Mouse (Mus musculus) lung, embryonic 16.5 days (tissue): ENCODE results near the gene Dpm2. TPM values are rescaled to one million over a fixed set of nuclear protein-coding genes. Genes with fewer than 3 reads are reported as not detected.

Source experiments
- ATAC-seq: fragments of 200-750 bp; cut with Nextera tagmentation; 2 replicates; pipeline ENCODE4 v1.8.0; 2017; ENCODE audit warnings: low read depth, mild to moderate bottlenecking, moderate library complexity
- H3K27ac ChIP-seq: fragments of 300-500 bp; sonication (generic); 2 replicates; pipeline ENCODE4 v1.5.1; 2014; ENCODE audit warnings: mild to moderate bottlenecking, control low read depth, low read length
- H3K27me3 ChIP-seq: fragments of 300-500 bp; sonication (generic); 2 replicates; pipeline ENCODE4 v1.6.1; 2014; ENCODE audit warnings: low read depth, low read length, mixed read lengths; ENCODE audit not compliant: control insufficient read depth, insufficient read depth
- H3K36me3 ChIP-seq: fragments of 300-500 bp; sonication (generic); 2 replicates; pipeline ENCODE4 v1.6.1; 2014; ENCODE audit warnings: low read length; ENCODE audit not compliant: control insufficient read depth, insufficient read depth
- H3K4me1 ChIP-seq: fragments of 300-500 bp; sonication (generic); replicated peaks from 2 replicates; pipeline ENCODE4 v1.6.1; 2014; ENCODE audit warnings: low read length, mixed read lengths; ENCODE audit not compliant: control insufficient read depth, insufficient read depth
- H3K4me2 ChIP-seq: fragments of 300-500 bp; sonication (generic); 2 replicates; pipeline ENCODE4 v1.6.1; 2014; ENCODE audit warnings: low read depth, low read length, control low read depth
- H3K4me3 ChIP-seq: fragments of 300-500 bp; sonication (generic); 2 replicates; pipeline ENCODE4 v1.5.1; 2014; ENCODE audit warnings: mild to moderate bottlenecking, low read length, control low read depth
- H3K9ac ChIP-seq: fragments of 300-500 bp; sonication (generic); 2 replicates; pipeline ENCODE4 v1.6.1; 2014; ENCODE audit warnings: low read length, control low read depth
- H3K9me3 ChIP-seq: fragments of 300-500 bp; sonication (generic); 2 replicates; pipeline ENCODE4 v1.6.1; 2016; ENCODE audit warnings: low read length; ENCODE audit not compliant: control insufficient read depth
- WGBS: fragments of 180-500 bp; shearing (Covaris S2); extraction: QIAGEN DNeasy Blood & Tissue Kit; methylation state at CpG from one replicate; pipeline ENCODE4 v1.1.7; 2014; 5-methylcytosine and 5-hydroxymethylcytosine counted together
- polyA plus RNA-seq: library from polyadenylated mRNA; unstranded; fragments of >200 nt; fragmentation: Nextera tagmentation; extraction: Ambion mirVana; gene quantifications from 2 replicates; pipeline ENCODE4 v1.2.1, GENCODE M21; 2015

Gene Dpm2
- polyA plus RNA-seq, 1 experiment from 2014 or later, result 106 TPM

GRCm38 (mm10) chr2:32587731-32588321, 17.2 kb downstream of the Dpm2 start:
- Histone ChIP-seq H3K4me2 (peak overlapping the region; percentile 77), H3K9ac (peak overlapping the region; percentile 69), H3K4me1 (peaks cover 43% of the 10 kb centered on the region), H3K27me3 (no peaks in the 10 kb centered on the region), H3K27ac (peak overlapping the region; percentile 53), H3K36me3 (no peaks in the 10 kb centered on the region), H3K4me3 (peak overlapping the region; percentile 64), H3K9me3 (no peaks in the 10 kb centered on the region)
- no peak for ATAC-seq
- 25% methylated on average over 9 of the region's 9 CpGs for WGBS

- H3K27me3 ChIP-seq, result no peaks in the 10 kb centered on the region
- WGBS, result 41% methylated on average over 11 of the region's 11 CpGs
- H3K9me3 ChIP-seq, result no peaks in the 10 kb centered on the region
- ATAC-seq, result no peak
- peaks cover 3% of the 10 kb centered on the region for H3K36me3 ChIP-seq
- H3K4me3 ChIP-seq, result no peak overlapping the region
- 0 out of 2 replicates have a peak overlapping the region, but pooled peaks have one; percentile 17 for H3K9ac ChIP-seq
- no peak overlapping the region for H3K27ac ChIP-seq
- H3K4me1 ChIP-seq, result peaks cover 38% of the 10 kb centered on the region
- no peak overlapping the region for H3K4me2 ChIP-seq
Observed at GRCm38 (mm10) chr2:32589213-32589795, 18.6 kb downstream of the Dpm2 start.

- 62% methylated on average over 10 of the region's 10 CpGs for WGBS
Observed at GRCm38 (mm10) chr2:32590224-32590623, 19.6 kb downstream of the Dpm2 start.

GRCm38 (mm10) chr2:32591249-32591648, 20.6 kb downstream of the Dpm2 start:
- H3K27ac ChIP-seq, result no peak overlapping the region
- ATAC-seq, result no peak
- no peaks in the 10 kb centered on the region for H3K9me3 ChIP-seq
- H3K27me3 ChIP-seq, result no peaks in the 10 kb centered on the region
- peaks cover 37% of the 10 kb centered on the region for H3K4me1 ChIP-seq
- H3K9ac ChIP-seq, result no peak overlapping the region
- 57% methylated on average over 6 of the region's 6 CpGs for WGBS
- no peak overlapping the region for H3K4me2 ChIP-seq
- H3K36me3 ChIP-seq, result peaks cover 4% of the 10 kb centered on the region
- H3K4me3 ChIP-seq, result no peak overlapping the region

More at GRCm38 (mm10) chr2:32590224-32590623, 19.6 kb downstream of the Dpm2 start:
- H3K4me2 ChIP-seq, result no peak overlapping the region
- H3K27me3 ChIP-seq, result no peaks in the 10 kb centered on the region
- no peaks in the 10 kb centered on the region for H3K9me3 ChIP-seq
- peaks cover 4% of the 10 kb centered on the region for H3K36me3 ChIP-seq
- H3K4me3 ChIP-seq, result no peak overlapping the region
- H3K9ac ChIP-seq, result no peak overlapping the region
- peaks cover 38% of the 10 kb centered on the region for H3K4me1 ChIP-seq
- no peak for ATAC-seq
- no peak overlapping the region for H3K27ac ChIP-seq

GRCm38 (mm10) chr2:32596725-32597124, 26.1 kb downstream of the Dpm2 start:
- no peak for ATAC-seq
- no peak overlapping the region for H3K9ac ChIP-seq
- 89% methylated on average over 13 of the region's 13 CpGs for WGBS
- no peaks in the 10 kb centered on the region for H3K27me3 ChIP-seq
- H3K4me2 ChIP-seq, result no peak overlapping the region
- H3K9me3 ChIP-seq, result no peaks in the 10 kb centered on the region
- H3K36me3 ChIP-seq, result peaks cover 9% of the 10 kb centered on the region
- no peak overlapping the region for H3K27ac ChIP-seq
- peaks cover 6% of the 10 kb centered on the region; the same call in 1 of the 2 replicates for H3K4me1 ChIP-seq
- H3K4me3 ChIP-seq, result no peak overlapping the region

GRCm38 (mm10) chr2:32597248-32597647, 26.6 kb downstream of the Dpm2 start:
- peaks cover 11% of the 10 kb centered on the region for H3K4me1 ChIP-seq
- no peak overlapping the region for H3K4me2 ChIP-seq
- H3K36me3 ChIP-seq, result peaks cover 9% of the 10 kb centered on the region
- no peaks in the 10 kb centered on the region for H3K9me3 ChIP-seq
- no peak overlapping the region for H3K9ac ChIP-seq
- ATAC-seq, result no peak
- WGBS, result 80% methylated on average over 5 of the region's 5 CpGs
- no peak overlapping the region for H3K27ac ChIP-seq
- H3K27me3 ChIP-seq, result no peaks in the 10 kb centered on the region
- H3K4me3 ChIP-seq, result no peak overlapping the region

GRCm38 (mm10) chr2:32597699-32598098, 27.0 kb downstream of the Dpm2 start:
- WGBS, result 84% methylated on average over 5 of the region's 5 CpGs
- no peak overlapping the region for H3K9ac ChIP-seq
- peaks cover 10% of the 10 kb centered on the region for H3K4me1 ChIP-seq
- H3K36me3 ChIP-seq, result peaks cover 9% of the 10 kb centered on the region
- H3K4me3 ChIP-seq, result no peak overlapping the region
- ATAC-seq, result no peak
- no peak overlapping the region for H3K27ac ChIP-seq
- no peaks in the 10 kb centered on the region for H3K9me3 ChIP-seq
- H3K27me3 ChIP-seq, result no peaks in the 10 kb centered on the region
- no peak overlapping the region for H3K4me2 ChIP-seq

GRCm38 (mm10) chr2:32598506-32598905, 27.8 kb downstream of the Dpm2 start:
- Histone ChIP-seq H3K4me3 (no peak overlapping the region), H3K9ac (no peak overlapping the region), H3K36me3 (peaks cover 9% of the 10 kb centered on the region), H3K4me2 (no peak overlapping the region), H3K27me3 (no peaks in the 10 kb centered on the region), H3K27ac (no peak overlapping the region), H3K9me3 (no peaks in the 10 kb centered on the region), H3K4me1 (peaks cover 10% of the 10 kb centered on the region)
- no peak for ATAC-seq
- 78% methylated on average over 8 of the region's 8 CpGs for WGBS

GRCm38 (mm10) chr2:32599409-32599808, 28.8 kb downstream of the Dpm2 start, which contains the start of gene St6galnac6:
St6galnac6 (plus strand) TSS chr2:32599709.
- Histone ChIP-seq H3K36me3 (peaks cover 5% of the 10 kb centered on the region), H3K4me1 (peaks cover 10% of the 10 kb centered on the region), H3K9me3 (no peaks in the 10 kb centered on the region), H3K27ac (no peak within 1 kb of the TSS), H3K27me3 (no peaks in the 10 kb centered on the region), H3K9ac (no peak within 1 kb of the TSS), H3K4me2 (no peak within 1 kb of the TSS), H3K4me3 (no peak within 1 kb of the TSS)
- WGBS, result 90% methylated on average over 3 of the region's 3 CpGs
- ATAC-seq, result no peak
